Mouse (Mus musculus): ENCODE data around the gene Mobp. TPM values are rescaled to one million over a fixed set of nuclear protein-coding genes. Genes with fewer than 3 reads are reported as not detected.
"Not testable (repeated sequence)": the region's sequence is repeated elsewhere in the genome, so short reads cannot be mapped to it uniquely, and the experiment has no call there.

The Mobp gene
- total RNA-seq (2021), result under 1 TPM in 1 of 2 experiments, not detected in 1; 0.77 TPM
- long read RNA-seq, experiment 1, partial matches to known transcripts, result 0 of 1 reads
- long read RNA-seq, experiment 1, other reads (novel, unspliced or antisense), result 0 of 1 reads
- long read RNA-seq, experiment 2, result 0 reads

DNA sequence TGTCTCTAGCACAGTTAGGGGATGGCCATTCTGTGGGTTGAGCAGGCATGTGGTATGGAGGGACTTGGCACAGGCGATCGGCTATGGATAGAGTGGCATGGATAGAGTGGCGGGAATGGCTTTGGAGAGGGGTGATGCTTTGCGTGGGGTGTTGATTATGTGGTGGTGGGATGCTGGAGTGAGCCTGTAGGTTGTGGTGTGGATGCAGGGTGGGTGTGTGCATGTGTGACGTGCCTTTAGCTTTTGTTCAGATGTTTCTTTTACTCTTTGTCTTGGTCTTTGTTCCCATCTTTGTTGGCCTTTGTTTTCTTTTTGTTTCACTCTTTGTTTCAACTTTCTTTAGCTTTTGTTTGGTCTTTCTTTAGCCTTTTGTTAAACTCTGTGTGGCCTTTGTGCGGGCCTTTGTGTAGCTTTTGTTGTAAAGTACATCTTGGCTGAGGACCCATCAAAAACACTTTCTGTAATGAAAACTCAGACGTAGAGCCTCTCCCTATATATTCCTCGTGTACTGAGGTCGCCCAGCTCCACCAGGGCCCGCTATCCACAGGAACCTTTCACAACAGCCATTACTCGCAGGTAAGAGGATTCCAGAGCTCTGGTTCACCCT, at the start of gene Mobp:
Mobp (plus strand) TSS at position 486 of the 607 bp plus-strand sequence.
- no peak for DNase-seq

DNA sequence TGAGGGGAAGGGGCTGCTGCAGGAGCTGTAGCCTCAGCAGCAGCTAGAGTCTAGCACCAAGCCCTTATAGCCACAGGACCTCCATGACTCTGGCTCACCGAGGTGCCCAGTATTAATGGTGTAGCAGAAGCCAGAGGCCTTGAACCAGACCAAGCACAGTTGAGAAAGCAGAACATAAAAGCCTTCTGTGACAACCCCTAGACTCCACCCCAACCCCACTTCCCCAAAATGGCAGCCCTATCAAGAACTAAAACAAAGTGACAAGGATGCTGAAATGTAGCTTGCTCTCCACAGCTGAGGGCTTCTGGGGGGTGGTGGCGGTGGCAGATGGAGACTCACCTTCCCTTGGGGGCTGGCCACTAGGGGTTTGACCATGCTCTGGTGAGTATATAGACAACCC, 48.3 kb upstream of the Mobp start:
- DNase-seq, result no peak

DNA sequence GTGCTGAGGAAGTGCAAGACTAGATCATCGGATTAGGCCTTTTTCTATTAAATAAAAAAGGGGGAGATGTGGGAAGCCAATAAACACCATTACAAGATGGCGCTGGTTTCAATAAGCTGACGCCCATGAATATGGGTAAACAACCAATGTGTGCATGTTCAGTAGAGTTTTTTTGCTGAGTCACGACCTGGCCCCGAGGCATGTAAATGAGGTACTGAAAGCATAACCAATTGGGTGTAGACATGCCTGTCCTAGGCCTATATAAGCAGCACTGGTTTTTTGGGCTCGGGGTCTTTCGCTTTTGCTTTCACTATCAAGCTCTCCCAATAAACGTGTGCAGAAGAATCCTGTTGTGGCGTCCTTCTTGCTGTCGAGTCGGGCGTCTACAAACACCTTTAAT, 40.6 kb upstream of the Mobp start:
- not testable (repeated sequence) for DNase-seq

DNA sequence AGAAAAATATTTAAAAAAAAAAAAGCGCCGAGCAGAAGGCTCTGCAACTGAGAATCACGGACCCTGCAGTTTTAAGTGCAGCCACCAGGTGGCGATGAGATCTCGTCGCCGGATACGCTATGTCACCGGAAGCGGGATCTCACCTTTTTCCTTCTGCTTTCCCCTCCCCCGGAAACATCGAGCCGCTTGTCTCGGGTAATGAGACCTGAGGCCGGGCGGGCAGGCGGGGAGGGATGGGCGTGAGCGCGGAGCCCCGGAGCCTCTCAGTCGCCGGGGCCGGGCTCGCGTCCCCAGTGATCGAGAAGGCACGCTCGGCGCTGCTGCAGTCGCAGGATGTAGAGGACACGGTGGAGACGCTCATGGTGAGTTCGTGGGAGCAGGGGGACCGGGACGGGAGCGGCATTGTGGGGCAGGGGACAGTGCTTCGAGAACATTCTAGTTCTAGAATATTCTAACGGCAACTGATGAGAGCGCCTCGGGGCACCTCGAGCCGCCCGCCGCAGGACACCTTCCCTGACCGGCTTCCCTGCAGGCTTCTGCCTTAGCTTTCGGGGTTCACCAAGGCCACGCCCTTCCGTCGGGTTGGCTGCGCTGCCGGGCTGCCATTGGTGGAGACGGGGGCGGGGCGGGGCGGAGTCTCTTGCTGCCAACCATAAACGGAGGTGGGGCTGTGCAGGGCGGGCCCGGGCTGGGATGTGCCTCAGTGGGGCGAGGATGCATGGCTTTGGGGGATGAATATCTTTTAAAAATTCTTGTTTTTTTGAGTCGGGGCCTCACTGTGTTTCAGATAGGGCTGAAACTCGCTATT, 39.1 kb upstream of the Mobp start, which contains the start of gene Slc25a38:
Slc25a38 (plus strand) TSS at position 164 of the 808 bp plus-strand sequence.
- peak; percentile 96 for DNase-seq

DNA sequence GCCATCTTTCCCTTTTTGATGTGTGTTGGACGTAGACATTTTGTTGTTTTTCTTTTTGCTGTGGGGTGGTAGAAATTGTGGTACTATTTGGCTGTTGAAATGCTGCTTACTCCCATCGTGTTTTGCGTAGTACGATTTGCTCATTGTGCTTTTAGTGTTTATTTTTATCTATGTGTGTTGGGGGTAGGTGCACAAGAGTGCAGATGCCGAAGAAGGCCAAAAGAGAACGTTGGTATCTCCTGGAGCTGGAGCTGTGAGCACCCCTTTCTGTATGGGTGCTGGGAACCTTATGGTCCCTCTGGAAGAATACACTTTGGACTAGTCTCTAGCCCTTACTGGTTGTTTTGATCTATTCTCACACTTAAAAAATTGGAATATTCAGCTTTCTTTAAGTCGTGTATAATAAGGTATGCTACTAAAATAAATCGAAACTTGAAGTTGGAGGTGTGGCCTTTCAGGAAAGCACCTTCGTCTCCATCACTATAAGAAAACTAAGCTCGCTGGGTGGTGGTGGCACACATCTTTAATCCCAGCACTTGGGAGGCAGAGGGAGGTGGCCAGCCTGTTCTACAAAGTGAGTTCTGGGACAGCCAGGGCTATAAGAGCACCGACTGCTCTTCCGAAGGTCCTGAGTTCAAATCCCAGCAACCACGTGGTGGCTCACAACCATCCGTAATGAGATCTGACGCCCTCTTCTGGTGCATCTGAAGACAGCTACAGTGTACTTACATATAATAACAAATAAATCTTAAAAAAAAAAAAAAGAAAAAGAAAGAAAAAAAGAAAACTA, 38.2 kb upstream of the Mobp start:
- no peak for DNase-seq

DNA sequence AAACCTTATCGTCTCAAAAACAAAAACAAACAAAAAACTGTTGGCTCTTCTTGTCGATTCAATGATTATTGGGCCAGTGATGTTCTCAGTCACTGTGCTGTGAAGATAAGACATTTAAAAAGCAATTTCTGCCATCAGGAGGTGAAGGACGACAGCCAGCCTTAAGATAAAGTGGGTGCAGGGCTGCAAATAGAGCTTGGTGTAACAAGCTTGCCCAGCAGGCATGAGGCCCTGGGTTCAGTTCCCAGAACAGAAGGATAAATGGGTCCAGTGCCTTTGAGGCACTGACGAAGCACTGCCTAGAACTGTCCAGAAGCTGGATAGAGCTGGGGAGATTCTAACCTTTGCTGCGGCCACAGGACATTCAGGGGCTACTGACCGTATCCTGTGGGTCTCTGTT, 37.0 kb upstream of the Mobp start:
- DNase-seq, result no peak

DNA sequence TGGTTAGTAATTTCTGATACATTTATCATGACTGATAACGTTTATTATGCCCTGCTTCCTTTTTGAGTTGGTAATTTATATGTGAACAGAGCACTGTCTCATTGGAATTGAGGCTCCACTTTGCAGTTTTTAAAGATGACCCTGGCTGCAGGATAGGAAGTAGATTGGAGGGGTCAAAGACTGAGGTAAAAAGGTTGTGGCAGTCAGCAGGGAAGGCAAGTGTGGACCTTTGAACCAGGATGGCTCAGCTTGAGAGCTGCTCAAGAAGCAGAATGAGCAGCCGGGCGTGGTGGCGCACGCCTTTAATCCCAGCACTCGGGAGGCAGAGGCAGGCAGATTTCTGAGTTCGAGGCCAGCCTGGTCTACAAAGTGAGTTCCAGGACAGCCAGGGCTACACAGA, 36.1 kb upstream of the Mobp start:
- no peak for DNase-seq

DNA sequence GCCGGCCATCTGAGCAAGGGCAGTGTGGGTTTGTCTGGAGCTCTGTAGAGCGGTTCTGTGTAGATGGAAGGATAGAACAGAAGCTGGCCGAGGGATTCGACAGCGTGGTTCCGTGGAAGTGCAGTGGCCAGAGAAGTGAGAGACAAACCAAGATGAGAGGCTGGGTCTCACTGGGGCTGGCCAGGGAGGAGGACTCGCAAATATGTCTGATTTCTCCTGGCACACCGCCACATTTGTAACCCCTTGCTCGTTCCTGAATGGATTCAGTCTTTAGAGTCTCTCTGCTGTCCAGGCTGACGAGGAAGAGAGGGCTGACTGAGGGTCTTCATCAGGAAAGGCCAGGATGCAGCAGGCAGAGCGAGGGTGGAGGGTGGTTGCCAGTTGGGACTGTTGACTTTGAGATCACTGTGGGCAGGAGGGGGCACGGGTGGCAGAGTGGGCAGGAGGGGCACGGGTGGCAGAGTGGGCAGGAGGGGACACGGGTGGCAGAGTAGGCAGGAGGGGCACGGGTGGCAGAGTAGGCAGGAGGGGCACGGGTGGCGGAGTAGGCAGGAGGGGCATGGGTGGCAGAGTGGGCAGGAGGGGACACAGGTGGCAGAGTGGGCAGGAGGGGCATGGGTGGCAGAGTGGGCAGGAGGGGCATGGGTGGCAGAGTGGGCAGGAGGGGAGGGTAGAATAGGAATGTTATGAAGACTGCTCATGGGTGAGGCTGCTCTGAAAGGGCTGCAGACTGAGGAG, 35.3 kb upstream of the Mobp start:
- no peak for DNase-seq

DNA sequence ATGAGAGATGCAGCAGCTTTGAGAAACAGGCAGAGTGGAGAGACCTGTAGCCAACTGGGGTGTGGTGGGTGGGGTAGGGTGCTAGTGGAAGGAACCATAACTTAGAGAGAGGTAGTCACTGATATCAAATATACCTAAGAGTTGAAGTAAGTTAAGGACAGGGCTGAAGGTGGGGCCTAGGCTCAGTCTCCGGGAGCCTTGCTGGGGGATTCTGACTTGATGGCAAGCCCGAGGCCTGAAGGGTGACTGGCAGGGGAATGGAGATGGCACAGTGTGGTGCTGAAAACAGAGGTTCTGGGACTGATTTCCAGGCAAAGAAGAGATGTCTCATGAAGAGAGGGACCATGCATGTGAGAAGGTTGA, 34.7 kb upstream of the Mobp start:
- DNase-seq, result no peak

DNA sequence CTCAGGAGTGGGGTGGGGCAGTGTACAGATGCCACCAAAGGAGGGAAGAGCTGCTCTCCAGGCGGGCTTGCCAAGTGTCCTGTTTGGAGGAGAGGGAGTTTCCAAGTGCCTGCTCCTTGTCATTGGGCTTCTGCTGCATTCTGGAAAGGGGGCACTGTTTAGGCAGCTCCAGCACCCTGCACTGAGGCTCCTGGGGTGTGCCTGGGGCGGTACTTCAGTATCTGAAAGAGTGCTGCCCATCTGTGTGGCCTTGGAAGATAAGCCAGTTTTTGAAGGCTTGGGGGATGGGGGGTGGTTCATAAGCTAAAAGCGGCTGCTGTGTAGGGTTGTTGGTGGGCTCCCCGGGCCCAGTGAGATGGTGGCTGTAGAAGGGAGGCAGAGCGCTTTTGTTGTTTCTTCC, 33.9 kb upstream of the Mobp start:
- no peak for DNase-seq

DNA sequence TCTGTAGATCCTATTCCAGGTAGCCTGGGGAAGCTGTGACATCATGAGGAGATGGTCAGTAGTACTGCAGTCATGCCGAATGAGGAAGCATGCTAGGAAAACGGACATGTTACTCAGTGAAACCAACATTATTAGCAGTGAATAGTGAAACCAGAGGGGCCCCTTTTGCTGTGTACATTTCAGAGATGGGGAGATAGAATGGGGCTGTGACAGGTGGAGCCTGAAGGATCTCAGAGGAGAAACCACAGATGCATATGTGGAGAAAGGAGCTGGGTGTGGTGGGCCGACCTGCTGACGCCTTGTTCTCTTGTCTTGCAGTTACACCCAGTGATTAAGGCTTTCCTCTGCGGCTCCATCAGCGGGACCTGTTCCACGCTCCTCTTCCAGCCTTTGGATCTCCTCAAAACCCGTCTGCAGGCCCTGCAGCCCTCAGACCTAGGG, 33.3 kb upstream of the Mobp start:
- DNase-seq, result no peak

DNA sequence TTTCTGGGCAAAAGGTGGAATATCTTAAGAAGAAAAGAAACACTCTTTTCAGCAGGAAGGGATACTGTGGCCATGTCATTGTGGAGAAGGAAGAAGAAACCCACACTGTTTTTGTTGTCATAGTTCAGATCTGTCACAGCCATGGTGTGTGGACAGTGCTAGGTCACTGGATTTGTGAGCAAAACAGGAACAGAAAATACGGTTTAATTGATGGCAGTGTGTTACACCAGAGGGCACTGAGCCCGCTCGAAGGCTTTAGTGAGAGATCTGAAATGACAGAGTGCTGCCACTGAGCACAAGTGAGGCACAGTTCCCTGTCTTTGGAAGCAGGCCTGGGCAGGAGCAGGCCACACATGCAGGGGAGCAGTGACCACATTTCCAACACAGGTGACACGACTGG, 31.3 kb upstream of the Mobp start:
- no peak for DNase-seq

DNA sequence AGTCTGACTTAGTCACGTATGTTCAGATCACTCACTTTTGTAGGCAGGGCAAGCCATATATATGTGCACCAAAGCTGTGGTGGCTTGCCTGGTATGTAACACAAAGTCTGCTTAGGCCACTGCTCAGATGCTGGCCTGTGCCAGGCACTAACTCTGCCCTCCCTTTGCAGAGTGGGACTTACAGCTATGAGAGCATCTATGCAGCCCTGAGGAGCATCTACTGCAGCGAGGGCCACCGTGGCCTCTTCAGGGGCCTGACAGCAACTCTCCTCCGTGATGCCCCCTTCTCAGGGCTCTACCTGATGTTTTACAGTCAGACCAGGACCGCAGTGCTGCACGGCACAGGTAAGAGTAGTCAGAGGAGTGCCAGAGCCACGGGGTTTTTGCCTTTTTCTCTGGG, 29.0 kb upstream of the Mobp start:
- no peak for DNase-seq

DNA sequence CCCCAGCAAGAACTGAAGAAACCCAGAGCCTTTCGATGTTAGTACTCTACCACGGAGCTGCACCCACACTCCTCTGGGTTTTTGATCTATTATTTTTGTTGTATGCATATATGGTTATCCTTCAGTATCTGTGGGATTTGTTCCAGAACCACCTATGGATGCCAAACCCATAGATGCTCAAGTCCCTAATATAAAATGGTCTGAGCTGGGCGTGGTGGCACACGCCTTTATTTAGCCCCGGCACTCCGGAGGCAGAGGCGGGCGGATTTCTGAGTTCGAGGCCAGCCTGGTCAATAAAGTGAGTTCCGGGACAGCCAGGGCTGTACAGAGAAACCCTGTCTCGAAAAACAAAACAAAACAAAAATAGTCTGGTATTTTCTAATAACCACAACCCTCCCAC, 22.6 kb upstream of the Mobp start:
- no peak for DNase-seq

DNA sequence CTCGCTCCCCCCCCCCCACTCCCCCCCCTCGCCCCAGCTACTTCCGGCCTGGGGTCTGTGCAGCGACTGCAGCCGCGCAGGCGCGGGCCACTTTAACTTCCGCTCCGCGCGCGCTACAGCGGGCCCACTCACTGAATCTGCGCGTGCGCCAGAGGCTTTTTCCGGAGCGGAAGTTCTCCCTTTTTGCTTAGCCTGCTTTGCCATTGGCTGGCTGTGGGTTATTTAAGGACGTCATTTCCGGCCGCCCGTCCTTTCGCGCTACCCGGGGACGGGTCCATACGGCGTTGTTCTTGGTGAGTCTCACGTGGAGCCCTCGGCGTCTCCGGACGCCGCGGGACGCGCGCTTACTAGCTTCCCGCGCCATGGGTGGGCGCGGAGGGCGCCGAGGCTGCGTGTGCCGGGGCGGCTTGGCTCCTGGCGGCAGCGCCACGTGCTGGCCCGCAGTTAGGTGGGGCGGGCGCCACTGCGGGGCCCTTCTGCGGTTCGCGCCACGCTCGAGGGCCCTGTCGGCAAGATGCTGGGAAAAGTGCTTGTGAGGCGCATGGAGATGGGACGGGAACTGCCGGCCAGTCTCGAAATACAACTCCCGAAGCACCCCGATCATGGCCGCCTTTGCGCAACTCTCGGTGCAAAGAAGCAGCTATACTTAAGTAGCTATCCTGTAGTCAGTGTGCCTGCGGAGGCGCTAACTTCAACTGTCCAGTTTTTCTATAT, 21.8 kb upstream of the Mobp start, which contains the start of gene Rpsa:
Rpsa (plus strand) TSS at position 152 of the 714 bp plus-strand sequence.
- peak; percentile 94 for DNase-seq

DNA sequence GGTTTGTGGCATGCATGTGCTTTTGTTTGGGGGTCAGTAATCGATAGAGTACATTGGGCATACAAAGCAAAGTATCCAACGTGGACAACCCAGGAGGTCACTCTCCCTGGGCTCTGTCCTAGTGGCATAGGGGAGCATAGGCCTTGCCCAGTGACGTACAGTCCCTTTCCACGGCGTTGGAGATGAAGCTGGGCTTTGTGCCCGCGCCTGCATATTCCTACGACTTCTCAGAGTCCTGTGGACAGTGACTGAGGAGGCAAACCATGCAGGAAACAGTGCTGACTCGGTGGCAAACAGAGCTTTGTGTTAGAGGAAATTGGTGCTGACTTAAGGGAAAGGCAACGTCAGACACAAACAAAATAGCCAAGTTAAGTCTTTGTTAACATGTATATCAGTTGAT, 20.2 kb upstream of the Mobp start:
- no peak for DNase-seq

DNA sequence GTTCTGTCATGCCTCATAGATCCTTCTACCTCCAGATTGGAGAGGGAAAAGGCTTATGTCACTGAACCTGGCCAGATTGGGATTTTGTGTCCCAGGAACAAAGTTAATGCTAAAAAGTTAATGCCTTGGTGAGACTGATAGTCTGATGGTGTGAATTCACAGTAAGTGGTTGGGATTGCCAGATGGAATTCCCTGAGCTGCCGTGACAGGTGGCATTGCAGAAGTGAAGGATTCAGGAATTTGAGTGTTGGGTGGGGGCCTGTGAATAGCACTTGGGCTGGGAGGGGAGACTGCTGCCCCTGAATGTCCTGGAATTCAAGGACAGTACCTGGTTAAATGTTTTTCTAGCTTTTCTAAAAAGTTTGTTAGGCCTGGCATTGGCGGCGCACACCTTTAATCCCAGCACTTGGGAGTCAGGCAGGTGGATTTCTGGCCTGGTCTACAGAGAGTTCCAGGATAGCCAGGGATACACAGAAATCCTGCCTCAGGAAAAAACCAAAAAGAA, 17.7 kb upstream of the Mobp start:
- DNase-seq, result no peak

DNA sequence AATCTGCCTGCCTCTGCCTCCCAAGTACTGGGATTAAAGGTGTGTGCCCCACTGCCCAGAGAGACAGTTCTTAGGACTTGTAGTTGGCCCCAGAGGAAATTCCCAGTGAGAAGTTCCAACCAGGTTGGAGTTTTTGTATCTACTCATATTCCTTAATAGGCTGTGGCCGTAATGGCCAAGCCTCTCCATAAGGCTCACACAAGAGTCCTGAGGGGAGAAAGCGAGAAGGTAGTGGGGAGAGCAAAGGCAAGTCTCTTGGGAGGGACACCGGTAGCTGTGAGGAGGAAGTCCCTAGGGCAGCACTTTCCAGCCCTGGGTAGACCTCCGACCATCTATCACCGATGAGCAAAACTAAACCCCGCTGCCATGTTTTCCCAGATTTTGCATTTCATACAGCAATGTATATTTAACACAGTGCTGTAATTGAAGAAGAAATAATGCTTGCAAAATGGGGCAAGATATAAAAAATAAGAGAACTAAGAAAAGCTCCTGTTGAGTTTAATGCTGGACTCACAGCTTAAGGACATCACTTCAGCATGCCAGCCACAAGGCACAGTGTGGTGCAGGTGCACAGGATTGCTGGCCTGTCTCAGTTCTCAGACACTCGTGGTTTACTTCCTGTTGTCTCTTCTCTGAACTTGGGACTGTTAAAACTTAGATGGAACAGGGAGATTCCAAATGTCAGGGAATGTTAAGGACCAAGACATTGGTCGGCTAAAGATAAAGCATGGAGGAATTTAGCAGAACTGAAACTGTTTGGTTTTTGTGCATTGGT, 16.3 kb upstream of the Mobp start:
- no peak for DNase-seq

DNA sequence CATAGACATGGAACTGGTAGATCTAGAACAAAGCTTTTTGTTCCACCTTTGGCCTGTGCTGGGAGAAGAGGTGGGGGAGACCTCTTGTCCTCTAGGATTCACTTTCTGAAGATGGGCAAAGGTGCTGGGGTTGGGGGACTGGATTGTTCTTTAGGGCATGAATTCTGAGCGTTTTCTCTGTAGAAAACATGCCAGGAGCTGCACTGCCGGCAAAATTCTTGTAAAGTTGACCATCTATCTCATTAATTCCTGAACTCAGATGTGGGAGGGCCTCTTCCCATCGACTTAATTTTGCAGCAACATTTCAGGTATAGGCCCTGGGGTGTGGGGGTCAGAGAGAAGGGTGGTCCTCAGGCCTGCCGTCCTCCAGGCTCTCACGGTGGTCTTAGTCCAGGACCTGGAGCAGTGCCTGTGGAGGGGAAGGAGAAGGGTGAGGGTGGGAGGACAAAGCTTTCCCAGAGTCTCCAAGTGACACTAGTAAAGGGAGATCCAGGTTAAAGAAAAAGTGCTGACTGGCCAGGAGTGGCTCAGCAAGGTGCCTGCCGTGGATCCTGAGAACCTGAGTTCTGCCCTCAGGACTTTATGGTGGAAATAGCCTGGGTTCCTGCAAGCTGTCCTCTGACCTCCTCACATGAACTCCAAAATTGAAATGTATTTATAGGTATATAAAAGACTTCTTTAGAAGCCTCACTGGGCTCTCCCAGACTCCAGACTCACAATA, 15.6 kb upstream of the Mobp start:
- no peak for DNase-seq

Data from gastrocnemius, postnatal 10 days (tissue).